Mouse (Mus musculus): ENCODE results near the gene Ubxn2a.
A peak's percentile ranks its signal among the peaks of the same experiment; 100 is the strongest.
"Not testable (repeated sequence)": the region's sequence is repeated elsewhere in the genome, so short reads cannot be mapped to it uniquely, and the experiment has no call there.

Gene Ubxn2a

DNA sequence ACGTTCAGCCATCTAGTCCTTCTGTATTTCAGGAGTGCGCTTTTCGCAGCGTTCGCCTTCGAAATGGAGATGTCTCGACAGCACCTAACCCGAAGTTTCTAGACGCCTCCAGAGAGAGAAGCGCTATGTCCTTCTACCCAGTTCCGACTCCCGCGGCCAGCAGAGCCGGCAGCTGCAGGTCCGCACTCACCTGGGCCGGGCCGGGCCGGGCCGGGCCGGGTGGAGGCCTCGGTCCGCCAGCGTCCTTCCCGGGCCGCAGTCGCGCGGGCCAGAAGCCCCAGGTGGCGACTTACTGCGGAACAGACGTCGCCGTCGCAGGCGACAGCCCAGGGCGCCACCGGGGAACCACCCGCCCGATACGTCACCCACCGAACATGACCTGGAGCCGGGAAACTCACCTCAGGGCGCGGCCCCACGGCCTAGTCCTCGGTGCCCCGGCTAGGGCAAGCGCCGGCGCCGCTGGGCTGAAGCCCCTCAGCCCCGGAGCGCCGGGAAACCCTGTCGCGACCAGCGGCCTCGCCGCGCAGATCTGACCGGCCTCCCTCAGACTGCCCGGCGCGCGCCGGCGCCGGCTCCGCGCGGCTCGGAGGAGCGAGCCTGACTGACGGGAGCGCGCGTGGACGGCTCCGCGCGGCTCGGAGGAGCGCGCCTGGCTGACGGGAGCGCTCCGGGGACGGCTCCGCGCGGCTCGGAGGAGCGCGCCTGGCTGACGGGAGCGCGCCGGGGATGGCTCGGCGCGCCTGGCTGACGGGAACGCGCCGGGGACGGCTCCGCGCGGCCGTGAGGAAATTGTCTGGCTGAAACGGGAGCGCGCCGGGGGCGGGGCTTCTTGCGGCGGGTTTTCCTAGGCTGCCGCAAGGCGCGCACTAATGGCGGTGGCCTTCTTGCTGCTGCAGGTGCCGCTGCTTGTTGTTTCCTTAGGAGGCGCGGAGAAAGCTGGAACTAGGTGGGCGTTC lies at the start of gene Ubxn2a:
Gene Ubxn2a (minus strand): TSS at position 755 of the 956 bp plus-strand sequence.
- DNase-seq: peak; percentile 93

DNA sequence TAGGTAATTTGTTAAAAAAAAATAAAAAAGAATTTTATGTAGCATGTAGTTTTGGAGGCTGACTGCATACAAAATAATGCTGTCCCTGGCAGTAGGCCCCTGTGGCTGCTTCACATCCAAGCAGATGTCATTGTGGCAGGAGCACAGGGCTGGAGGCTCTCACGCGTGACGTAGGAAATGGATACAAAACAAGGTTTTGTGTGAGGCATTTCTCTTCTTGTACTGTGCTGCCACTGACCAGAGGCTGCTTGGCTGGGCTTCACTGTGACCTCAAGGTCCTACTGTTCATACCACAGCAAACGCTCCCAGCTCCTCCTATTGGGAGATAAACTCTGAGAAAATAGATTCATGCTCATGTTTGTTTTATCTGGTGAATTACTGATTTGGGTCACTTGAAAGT lies 45.7 kb upstream of the Ubxn2a start:
- no peak for DNase-seq

DNA sequence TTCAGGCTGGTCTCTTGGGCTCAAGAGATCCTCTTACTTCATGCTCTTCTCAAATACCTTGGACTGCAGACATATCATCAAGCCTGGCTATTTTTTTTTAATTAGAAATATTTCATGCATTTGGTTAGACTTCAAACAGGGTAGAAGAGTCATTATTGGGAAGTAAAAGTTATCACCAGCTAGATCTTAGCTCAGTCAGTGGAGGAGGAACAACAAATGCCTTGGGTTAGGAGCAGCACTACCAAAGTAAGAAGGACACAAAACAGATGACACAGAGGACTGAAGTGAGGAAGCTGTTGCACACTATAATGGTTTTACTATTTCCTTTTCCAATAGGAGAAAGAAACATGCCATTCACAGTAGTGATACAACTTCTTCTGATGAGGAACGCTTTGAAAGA lies 44.8 kb upstream of the Ubxn2a start:
- no peak for DNase-seq

DNA sequence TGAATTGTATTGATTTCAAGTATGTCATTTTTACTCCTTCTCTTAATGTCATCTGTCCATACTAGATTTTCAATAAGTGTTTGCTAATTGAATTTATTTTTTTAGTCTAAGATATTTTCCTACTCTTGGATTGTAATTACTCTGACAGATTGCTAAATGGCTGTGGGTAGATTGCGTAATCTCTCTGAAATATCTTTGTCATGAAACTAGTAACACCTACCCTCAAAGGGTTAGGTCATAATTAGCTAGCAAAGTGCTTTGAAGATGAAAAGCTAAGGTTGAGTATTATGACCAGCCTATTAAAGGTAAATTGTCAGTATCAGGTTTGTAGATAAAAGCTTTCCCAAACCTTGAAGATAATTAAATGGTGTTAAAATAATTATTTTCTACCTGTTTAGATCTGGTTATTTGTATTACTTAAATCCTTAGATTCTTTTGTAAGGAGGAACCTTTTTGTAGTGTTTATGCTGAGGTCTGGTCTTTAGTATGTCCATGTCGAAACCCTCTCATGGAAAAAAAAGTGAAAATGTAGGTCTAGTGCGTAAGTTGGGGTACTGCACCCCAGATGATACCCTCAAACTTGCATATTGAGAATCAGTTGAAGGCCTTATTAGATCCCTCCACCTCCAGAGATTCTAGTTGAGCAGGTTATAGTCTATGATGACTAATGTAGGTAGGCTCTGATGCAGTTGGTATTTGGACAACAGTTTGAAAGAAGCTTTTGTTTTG lies 23.5 kb upstream of the Ubxn2a start:
- DNase-seq: no peak

DNA sequence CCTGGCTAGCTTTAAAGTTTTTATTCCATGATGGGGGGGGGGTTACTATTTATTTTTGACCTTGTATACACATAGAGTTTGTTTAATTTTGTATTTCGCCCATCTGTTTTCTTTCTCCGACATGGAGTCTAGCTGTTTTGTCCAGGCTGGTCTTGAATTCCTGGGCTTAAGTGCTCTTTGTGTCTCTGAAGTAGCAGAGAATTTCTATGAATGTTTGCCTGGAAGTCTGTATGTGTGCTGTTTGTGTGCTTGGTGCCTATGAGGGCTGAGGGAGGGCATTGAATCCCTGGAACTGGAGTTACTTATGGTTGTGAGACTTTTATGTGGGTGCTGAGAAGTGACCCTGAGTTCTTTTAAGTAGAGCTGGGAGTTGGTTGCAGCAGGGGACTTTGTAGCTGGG lies 20.7 kb upstream of the Ubxn2a start:
- no peak for DNase-seq

DNA sequence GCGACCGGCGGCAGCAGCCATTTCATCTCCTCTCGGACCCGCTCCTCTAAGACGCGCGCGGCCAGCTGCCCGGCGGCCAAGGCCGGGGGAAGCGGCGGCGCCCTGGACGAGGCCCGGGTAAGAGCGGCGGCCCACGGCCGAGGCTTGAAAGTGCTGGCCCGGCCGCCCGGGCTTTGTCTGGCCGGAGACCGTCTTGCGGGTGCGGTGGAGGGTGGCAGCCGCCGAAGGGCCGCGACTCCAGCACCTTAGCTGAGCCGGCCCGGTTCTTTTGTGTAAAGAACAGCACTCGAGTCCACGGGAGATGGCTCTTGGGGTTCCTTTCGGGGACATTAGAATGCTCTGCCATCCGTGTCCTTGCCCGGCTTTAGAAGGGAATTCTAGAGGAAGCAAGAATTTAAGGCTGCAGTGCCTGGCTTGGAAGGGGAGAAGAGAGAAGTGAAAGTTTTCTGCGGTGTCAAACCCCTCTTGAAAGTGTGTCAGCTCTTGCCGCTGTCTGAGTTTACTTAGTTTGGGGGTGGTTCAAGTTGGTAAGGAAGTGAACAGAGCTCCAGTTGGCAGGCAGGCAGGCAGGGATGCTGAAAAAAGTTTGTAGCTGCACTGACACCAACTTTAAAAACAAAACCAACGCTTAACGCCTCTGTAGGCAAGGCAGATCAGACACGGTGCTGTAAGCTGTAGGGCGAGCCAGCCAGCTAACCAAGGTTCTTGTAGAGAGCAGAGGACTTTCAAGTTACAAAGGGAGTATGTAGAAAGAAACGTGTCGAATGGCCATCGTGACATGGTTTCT lies 10.5 kb upstream of the Ubxn2a start:
- DNase-seq: peak; percentile 53

DNA sequence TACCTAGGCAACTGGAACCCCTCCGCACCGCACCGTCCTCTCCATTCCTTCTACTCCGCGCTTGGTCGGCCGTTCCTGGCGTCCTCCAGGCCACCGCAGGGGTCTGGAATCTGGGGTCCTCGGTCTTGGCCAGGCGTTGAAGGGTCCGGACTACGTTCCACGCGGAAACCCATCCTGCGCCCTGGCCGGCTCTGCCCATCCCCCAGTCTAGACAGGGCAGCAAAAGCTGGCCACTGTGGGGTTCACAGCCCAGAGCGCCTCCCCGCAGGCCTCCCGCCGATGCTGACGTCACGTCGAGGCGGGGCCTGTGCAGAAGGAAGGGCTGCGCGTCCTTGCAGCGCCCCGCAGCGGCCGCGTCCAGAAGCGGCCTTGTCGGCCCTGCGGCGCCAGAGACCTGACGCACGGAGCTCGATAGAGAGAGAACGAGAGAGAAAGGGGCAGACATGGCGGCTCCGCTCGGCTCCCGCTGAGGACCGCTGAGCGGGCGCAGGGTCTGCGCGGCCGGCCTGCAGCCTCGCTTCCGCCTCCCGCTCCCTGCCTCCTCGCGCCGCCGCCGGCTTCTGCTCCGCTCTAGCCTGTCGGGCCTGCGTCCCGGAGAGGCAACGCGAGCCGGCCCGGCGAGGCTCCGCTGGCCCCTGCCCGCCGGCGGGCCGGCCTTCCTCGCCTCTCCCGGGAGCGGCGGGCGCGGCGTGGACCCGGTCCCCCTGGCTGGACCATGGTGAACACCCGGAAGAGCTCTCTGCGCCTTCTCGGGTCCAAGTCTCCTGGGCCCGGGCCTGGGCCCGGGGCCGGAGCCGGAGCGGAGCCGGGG lies 9.7 kb upstream of the Ubxn2a start, which contains the start of gene Atad2b:
Gene Atad2b (plus strand): TSS at position 360 of the 811 bp plus-strand sequence.
- peak; percentile 96 for DNase-seq

DNA sequence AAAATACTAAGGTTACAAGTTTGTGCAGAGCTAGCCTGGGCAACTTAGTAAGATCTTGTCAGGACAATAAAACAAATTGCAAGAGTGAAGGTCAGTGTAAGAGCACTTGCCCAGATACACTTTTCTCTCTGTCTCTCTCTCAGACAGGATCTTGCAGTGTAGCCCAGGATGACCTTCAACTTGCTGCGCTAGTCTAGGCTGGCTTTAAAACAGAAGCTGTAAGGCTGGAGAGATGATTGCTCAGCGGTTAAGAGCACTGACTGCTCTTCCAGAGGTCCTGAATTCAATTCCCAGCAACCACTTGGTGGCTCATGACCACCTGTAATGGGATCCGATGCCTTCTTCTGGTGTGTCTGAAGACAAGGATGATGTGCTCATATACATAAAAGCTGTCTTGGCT lies 7.4 kb upstream of the Ubxn2a start:
- no peak for DNase-seq

DNA sequence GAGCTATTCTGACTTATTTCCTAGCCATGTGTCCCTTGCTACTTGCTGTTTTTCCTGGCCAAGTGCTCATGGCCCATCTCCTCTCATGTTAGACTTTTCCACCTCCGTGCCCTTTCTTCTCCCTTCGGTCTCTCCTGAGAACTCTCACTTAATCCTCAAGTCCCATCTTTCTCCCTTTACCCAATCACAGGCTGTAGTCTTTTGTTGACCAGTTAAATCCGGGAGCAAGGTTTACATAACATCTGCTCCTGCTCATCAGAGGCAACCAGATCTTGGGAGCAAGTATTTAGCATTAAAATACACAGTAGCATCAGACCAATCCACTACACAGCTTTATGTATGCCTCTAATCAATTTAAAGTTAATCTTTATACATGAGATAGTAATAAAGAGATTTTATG lies 6.9 kb upstream of the Ubxn2a start:
- no peak for DNase-seq

DNA sequence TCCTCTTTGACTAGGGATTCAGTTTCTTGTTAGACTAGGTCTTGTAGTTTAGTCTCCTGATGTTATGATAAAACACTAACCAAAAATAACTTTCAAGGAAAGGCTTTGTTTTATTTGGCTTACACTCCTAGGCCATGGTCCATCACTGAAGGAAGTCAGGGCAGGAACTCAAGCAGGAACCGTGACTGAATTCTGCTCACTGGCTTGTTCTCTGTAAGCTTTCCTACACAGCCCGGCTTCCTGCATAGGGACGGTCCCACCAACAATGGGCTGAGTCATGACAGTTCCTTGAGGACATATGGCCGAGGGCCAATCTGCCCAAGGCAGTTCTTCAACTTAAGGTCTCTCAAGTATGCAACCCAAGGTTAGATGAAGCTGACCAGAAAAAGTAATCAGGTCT lies 4.2 kb upstream of the Ubxn2a start:
- peak; percentile 70 for DNase-seq

DNA sequence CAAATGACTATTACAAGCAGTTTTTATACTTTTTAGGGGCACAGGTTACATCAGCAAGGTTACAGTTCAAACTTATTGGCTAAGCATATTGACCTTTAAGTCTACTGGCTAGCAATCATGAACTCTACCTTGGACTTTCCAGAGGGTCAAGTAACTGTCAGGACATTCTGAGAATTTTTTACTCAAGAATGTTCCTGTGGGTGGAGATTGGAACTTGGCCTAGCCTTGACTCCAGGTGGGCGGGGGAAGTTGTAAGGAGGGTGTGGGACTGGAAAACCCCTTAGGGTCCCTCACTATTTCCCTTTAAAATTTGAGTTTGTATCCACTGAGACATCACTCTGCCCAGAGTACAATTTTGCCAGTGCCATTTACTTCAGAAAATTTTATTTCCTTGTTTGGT lies 3.0 kb upstream of the Ubxn2a start:
- DNase-seq: peak; percentile 23

DNA sequence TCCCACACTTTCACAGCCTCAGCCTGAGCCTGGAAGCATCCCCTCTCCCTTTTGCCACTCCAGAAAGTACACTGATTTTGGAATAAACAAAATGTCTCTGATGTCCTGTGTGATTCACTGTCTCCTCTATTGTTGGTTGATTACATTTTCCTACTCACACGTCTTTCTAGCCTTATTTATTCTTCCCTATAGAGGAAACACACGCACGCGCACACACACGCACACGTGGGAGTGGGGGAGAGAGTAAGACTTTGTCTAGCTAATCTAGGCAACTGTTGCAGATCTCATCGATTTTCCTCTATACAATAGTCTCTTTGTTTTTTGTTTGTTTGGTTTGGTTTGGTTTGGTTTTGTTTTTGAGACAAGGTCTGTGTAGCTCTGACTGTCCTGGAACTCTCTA lies 886 bp upstream of the Ubxn2a start:
- no peak for DNase-seq

DNA sequence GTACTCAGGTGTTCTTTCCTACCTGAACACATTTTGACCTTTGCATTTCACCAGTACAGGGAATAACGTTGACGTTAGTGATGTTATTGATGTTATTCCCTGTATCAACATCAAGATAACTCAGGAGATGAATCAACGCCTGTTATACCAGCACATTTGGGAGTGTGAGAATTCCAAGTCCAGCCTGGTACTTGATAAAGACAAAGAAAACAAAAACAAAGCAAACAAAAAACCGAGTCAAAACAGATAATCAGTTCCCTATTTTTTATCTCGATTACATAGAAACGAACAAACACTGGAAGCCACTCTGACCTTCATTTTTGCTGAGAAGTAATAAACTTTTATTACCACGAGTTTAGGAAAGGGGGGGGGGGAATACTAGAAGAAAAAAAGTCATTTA lies 1.0 kb downstream of the Ubxn2a start:
- DNase-seq: no peak

DNA sequence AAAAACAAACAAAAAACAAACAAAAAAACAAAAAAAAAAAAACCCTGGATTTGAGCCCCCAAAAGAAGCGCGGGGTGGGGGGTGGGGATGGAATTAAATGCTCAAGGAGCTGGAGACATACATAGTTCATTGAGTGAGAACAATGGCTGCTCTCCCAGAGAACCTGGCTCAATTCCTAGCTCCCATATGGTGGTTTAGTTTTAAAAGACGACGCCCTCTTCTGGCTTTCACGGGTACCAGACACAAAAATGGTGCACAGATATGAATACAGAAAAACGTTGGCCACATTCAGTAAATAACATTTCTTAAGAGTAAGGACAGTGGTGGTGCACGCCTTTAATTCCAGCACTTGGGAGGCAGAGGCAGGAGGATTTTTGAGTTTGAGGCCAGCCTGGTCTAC lies 1.6 kb downstream of the Ubxn2a start:
- DNase-seq: no peak

DNA sequence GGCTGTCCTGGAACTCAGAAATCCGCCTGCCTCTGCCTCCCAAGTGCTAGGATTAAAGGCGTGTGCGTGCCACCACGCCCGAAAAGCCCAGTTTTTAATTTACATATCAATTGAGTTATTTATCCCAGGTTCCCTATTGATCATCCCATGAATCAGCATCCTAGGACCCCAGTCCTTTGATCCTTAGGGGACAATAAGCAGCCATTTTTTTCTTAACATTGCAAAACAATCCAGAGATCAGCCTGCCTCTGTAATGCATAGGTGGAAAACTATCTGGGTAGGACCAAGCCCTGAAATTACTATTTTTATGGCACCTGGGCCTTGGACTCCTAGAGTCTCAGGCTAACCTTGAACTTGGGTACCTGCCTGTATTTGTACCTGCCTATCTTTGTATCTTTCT lies 9.5 kb downstream of the Ubxn2a start:
- no peak for DNase-seq

DNA sequence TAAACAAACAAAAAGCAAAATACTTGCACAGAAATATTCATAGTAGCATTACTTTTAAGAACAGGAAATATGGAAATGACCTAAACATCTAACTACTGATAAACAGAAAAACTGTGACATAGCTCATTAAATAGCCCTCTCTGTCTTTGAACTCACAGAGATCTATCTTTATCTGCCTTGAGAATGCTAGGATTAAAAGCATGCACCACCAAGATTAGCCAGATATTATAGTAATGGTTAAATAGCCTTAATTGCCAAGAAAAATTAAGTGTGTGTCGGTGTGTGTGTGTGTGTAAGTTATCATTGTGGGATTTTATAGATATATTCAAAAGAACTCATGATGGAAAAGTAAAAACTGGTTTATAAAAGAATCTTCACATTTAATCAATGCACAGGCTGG lies 17.6 kb downstream of the Ubxn2a start:
- no peak for DNase-seq

DNA sequence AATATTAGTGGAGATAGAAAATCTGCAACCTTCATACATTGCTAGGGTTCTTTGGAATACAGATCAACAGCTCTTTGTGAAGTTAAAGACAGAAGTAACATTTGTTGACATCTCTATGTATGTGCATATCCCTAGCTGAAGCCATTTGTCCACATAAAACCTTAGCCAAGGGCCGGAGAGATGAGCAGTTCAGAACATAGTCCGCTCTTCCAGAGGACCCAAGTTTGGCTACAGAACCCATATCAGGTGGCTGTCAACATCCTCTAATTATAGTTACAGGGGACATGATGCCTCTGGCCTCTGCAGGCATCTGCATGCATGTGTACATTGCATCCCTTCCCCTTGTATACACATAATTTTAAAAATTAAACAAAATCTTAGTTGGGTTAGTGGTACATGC lies 18.3 kb downstream of the Ubxn2a start:
- no peak for DNase-seq

DNA sequence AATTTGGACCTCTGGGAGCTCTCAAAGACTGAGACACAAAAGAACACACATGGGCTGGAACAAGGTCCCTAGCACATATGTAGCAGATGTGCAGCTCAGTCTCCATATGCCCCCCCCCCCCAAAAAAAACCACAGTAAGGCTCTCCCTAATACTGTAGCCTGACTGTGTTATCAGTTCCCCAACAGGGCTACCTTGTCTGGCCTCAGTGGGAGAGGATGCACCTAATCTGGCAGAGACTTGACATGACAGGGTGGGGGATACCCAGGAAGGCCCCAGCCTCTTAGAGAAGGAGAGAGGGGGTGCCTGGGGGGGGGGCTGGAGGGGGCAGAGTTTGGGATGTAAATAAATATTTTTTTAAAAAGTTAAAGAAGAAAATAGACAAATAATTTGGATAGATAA lies 18.8 kb downstream of the Ubxn2a start:
- DNase-seq: no peak

DNA sequence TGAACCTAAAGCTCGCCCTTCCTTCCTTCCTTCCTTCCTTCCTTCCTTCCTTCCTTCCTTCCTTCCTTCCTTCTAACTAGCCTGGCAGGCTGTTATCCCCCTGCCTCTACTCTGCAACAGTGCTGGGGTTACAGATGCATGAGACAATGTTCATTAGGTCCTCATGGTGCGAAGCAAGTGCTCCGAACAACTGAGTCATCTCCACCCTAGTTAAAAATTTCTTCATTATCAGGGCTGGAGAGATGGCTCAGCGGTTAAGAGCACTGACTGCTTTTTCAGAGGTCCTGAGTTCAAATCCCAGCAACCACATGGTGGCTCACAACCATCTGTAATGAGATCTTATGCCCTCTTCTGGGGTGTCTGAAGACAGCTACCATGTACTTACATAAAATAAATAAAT lies 20.9 kb downstream of the Ubxn2a start:
- DNase-seq: not testable (repeated sequence)

DNA sequence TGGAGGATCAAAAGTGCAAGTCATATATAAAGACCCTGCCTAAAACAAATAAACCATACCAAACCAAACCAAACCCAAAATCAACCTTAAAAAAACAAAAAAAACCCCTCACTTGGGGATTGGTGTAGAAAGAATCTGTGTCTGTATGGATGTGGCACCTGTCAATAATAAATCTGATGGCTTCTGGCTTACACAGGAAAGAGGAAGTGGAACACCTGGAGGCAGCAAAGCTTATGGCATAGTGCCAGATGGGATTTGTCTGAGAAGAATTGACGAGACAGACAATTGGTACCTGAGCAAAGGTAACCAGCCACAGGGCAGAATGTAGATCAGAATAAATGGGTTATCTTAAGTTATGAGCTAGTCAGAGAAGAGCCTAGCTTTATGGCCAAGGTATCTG lies 22.4 kb downstream of the Ubxn2a start:
- no peak for DNase-seq

DNA sequence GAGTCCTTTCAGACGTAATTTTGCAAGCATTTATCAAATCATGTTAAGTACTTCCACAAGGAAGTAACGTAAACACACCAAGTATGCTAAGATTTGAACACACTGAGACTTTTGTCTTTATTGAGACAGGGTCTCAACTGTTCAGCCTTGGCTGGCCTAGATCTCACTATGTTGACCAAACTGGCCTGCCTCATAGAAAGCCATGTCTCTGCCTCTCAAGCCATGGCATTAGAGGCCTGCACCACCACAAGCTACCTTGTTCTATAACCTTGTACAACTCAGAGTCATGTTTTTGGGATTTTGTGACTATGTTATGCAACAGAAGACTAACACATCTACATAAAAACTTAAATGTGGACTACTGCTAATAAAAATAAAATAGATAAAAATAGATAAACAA lies 25.4 kb downstream of the Ubxn2a start:
- DNase-seq: no peak

DNA sequence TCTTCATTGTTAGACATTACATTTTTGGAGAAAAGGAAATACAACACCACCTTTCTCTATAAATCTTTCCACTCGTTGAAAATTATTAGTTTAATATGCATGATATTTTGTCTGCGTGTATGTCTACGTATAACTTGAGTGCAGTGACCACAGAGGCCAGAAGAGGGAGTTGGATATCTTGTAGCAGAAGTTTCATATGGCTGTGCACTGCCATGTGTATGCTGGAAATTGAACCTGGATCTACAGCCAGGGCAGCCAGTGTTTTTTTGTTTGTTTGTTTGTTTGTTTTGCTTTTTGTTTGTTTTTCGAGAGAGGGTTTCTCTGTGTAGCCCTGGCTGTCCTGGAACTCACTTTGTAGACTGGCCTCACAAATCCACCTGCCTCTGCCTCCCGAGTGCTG lies 28.5 kb downstream of the Ubxn2a start:
- DNase-seq: no peak
